Mouse (Mus musculus) stomach, postnatal 0 days (tissue): Measurements from ENCODE around the gene Islr.
A peak's percentile ranks its signal among the peaks of the same experiment; 100 is the strongest.

ENCODE experiments used
- CTCF ChIP-seq: IDR thresholded peaks from 2 replicates; pipeline ENCODE4 v1.5.1; 2016; ENCODE audit warnings: antibody characterized with exemption, low read depth, mild to moderate bottlenecking, moderate library complexity
- EP300 ChIP-seq: optimal IDR thresholded peaks from 2 replicates; pipeline ENCODE3; 2016; ENCODE audit warnings: antibody characterized with exemption

DNA sequence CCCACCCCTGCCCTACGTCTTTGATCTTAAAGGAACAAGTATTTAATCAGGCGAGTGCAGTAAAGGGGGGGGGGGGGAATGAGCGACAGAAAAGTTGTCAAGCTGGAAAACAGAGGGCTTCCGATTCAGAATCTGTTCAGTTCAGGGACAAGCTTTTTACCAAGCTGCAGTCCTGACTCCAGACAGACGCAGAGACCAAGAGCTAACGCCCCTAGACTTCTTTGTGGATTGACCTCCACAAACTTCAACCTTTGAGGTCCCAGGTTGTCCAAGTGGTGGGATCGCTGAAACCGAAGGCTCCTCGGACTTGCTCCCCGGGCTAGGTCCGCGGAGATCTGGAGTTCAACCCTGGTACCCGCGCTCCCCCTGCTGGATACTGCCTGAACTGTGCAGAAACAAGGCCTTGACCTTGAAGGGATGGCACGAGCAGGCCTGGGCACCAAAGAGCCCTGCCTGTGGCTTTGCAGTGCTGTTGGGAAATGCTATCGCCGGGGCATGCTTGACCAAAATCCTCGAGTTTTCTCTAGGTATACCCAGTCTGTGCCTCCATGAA, 418 bp upstream of the Islr start:
- TF ChIP-seq CTCF (peak; percentile 97), EP300 (no peak)
